Mouse (Mus musculus) CD4-positive, CD25-positive, alpha-beta regulatory T cell, adult 2 months (primary cell): ENCODE results near the gene Zfp777.
A peak's percentile ranks its signal among the peaks of the same experiment; 100 is the strongest.

ENCODE experiments used
- DNase-seq: peaks from one replicate; pipeline ENCODE4 v3.0.0-alpha.2; 2012; ENCODE audit warnings: low read depth, low spot score

Gene Zfp777

GRCm38 (mm10) chr6:48048426-48049272 is at the start of gene Zfp777:
Gene Zfp777 (minus strand): TSS chr6:48048911.
- DNase-seq, result peak; percentile 93

GRCm38 (mm10) chr6:48086957-48087715 is 38.4 kb upstream of the Zfp777 start:
- peak; percentile 47 for DNase-seq

GRCm38 (mm10) chr6:48086471-48086878 is 37.8 kb upstream of the Zfp777 start, which contains the start of gene Zfp746:
Gene Zfp746 (minus strand): TSS chr6:48086593.
- peak; percentile 97 for DNase-seq

GRCm38 (mm10) chr6:48085521-48086404 is 37.1 kb upstream of the Zfp777 start:
- DNase-seq, result peak; percentile 79

GRCm38 (mm10) chr6:48083733-48084191 is 35.1 kb upstream of the Zfp777 start:
- DNase-seq, result peak; percentile 59

- no peak for DNase-seq
These were observed 33.2 kb upstream of the Zfp777 start for GRCm38 (mm10) chr6:48081952-48082351.

GRCm38 (mm10) chr6:48081021-48081420 is 32.3 kb upstream of the Zfp777 start:
- no peak for DNase-seq

- peak; percentile 26 for DNase-seq
These were observed 24.6 kb upstream of the Zfp777 start for GRCm38 (mm10) chr6:48073316-48073715.

GRCm38 (mm10) chr6:48067492-48067891 is 18.8 kb upstream of the Zfp777 start:
- no peak for DNase-seq

- no peak for DNase-seq
These were observed 16.9 kb upstream of the Zfp777 start for GRCm38 (mm10) chr6:48065587-48066075.

- DNase-seq, result no peak
These were observed 15.7 kb upstream of the Zfp777 start for GRCm38 (mm10) chr6:48064451-48064850.

GRCm38 (mm10) chr6:48063940-48064339 is 15.2 kb upstream of the Zfp777 start:
- DNase-seq, result no peak

- DNase-seq, result no peak
These were observed 12.2 kb upstream of the Zfp777 start for GRCm38 (mm10) chr6:48060895-48061294.

- DNase-seq, result no peak
These were observed 11.7 kb upstream of the Zfp777 start for GRCm38 (mm10) chr6:48060421-48060820.

- no peak for DNase-seq
These were observed 3.4 kb upstream of the Zfp777 start for GRCm38 (mm10) chr6:48052136-48052535.

- DNase-seq, result no peak
These were observed 3.0 kb upstream of the Zfp777 start for GRCm38 (mm10) chr6:48051666-48052065.

- peak; percentile 10 for DNase-seq
These were observed 758 bp upstream of the Zfp777 start for GRCm38 (mm10) chr6:48049273-48050065.

- peak; percentile 48 for DNase-seq
These were observed 1.0 kb downstream of the Zfp777 start for GRCm38 (mm10) chr6:48047450-48048351.

GRCm38 (mm10) chr6:48047114-48047449 is 1.6 kb downstream of the Zfp777 start:
- no peak for DNase-seq

GRCm38 (mm10) chr6:48032661-48033060 is 16.1 kb downstream of the Zfp777 start:
- no peak for DNase-seq
